Mouse (Mus musculus) cerebellum, adult 11 months (tissue): Measurements from ENCODE around the gene Ccna2.
"Not testable (repeated sequence)": the region's sequence is repeated elsewhere in the genome, so short reads cannot be mapped to it uniquely, and the experiment has no call there.

Experiments used
- DNase-seq: peaks from one replicate; pipeline ENCODE4 v3.0.0; 2022

Gene Ccna2

GRCm38 (mm10) chr3:36571827-36572378 is at the start of gene Ccna2:
Gene Ccna2, minus strand, starts transcription at chr3:36572150.
- DNase-seq = peak; percentile 97

GRCm38 (mm10) chr3:36618181-36618580 is 46.2 kb upstream of the Ccna2 start:
- DNase-seq = no peak

- peak; percentile 32 for DNase-seq
These were observed 41.9 kb upstream of the Ccna2 start for GRCm38 (mm10) chr3:36613908-36614255.

- peak; percentile 90 for DNase-seq
These were observed 41.4 kb upstream of the Ccna2 start, which contains the start of gene Bbs7 for GRCm38 (mm10) chr3:36613202-36613907. Gene Bbs7, minus strand, starts transcription at chr3:36613477.

GRCm38 (mm10) chr3:36612687-36613086 is 40.7 kb upstream of the Ccna2 start:
- peak; percentile 9 for DNase-seq

- no peak for DNase-seq
These were observed 34.2 kb upstream of the Ccna2 start for GRCm38 (mm10) chr3:36605894-36606783.

GRCm38 (mm10) chr3:36599773-36600172 is 27.8 kb upstream of the Ccna2 start:
- DNase-seq = not testable (repeated sequence)

GRCm38 (mm10) chr3:36598811-36599210 is 26.9 kb upstream of the Ccna2 start:
- no peak for DNase-seq

- no peak for DNase-seq
These were observed 556 bp downstream of the Ccna2 start for GRCm38 (mm10) chr3:36571361-36571826.

GRCm38 (mm10) chr3:36569836-36570235 is 2.1 kb downstream of the Ccna2 start:
- no peak for DNase-seq

- DNase-seq = no peak
These were observed 8.3 kb downstream of the Ccna2 start for GRCm38 (mm10) chr3:36563666-36564065.

- no peak for DNase-seq
These were observed 12.3 kb downstream of the Ccna2 start for GRCm38 (mm10) chr3:36559606-36560005.

- no peak for DNase-seq
These were observed 14.3 kb downstream of the Ccna2 start for GRCm38 (mm10) chr3:36557601-36558000.

- DNase-seq = peak; percentile 93
These were observed 19.4 kb downstream of the Ccna2 start, which contains the start of gene Exosc9 for GRCm38 (mm10) chr3:36552406-36553047. Gene Exosc9, plus strand, starts transcription at chr3:36552606.

- DNase-seq = no peak
These were observed 20.0 kb downstream of the Ccna2 start for GRCm38 (mm10) chr3:36551851-36552384.

GRCm38 (mm10) chr3:36551343-36551742 is 20.6 kb downstream of the Ccna2 start:
- peak; percentile 16 for DNase-seq

GRCm38 (mm10) chr3:36544961-36545360 is 27.0 kb downstream of the Ccna2 start:
- no peak for DNase-seq

- no peak for DNase-seq
These were observed 30.6 kb downstream of the Ccna2 start for GRCm38 (mm10) chr3:36541399-36541798.

- DNase-seq = no peak
These were observed 31.2 kb downstream of the Ccna2 start for GRCm38 (mm10) chr3:36540756-36541155.

- DNase-seq = no peak
These were observed 34.1 kb downstream of the Ccna2 start for GRCm38 (mm10) chr3:36537701-36538470.

- no peak for DNase-seq
These were observed 35.9 kb downstream of the Ccna2 start for GRCm38 (mm10) chr3:36536041-36536440.

- no peak for DNase-seq
These were observed 38.7 kb downstream of the Ccna2 start for GRCm38 (mm10) chr3:36533201-36533672.
